Mouse (Mus musculus): ENCODE measurements around the gene Zfp467.

Zfp467 gene

GRCm38 (mm10) chr6:48409726-48410343 is 35.8 kb downstream of the Zfp467 start:
- peak; percentile 23 for DNase-seq

GRCm38 (mm10) chr6:48404071-48404470 is 41.6 kb downstream of the Zfp467 start:
- no peak for DNase-seq

GRCm38 (mm10) chr6:48399906-48400305 is 45.7 kb downstream of the Zfp467 start:
- DNase-seq: peak; percentile 49

- DNase-seq: no peak
Measured at GRCm38 (mm10) chr6:48397336-48397735, 48.3 kb downstream of the Zfp467 start.

- DNase-seq: no peak
Measured at GRCm38 (mm10) chr6:48396686-48397085, 48.9 kb downstream of the Zfp467 start.

GRCm38 (mm10) chr6:48396008-48396595 is 49.5 kb downstream of the Zfp467 start:
- DNase-seq: no peak

GRCm38 (mm10) chr6:48395105-48396007 is 50.3 kb downstream of the Zfp467 start, which contains the start of gene Krba1:
Gene Krba1 (plus strand): TSS chr6:48395586.
- peak; percentile 89 for DNase-seq

- no peak for DNase-seq
Measured at GRCm38 (mm10) chr6:48393811-48394210, 51.8 kb downstream of the Zfp467 start.

- no peak for DNase-seq
Measured at GRCm38 (mm10) chr6:48388221-48388620, 57.4 kb downstream of the Zfp467 start.

Data from kidney, adult 11 months (tissue).